Mouse (Mus musculus): ENCODE measurements around the gene F12. TPM values are rescaled to one million over a fixed set of nuclear protein-coding genes. Genes with fewer than 3 reads are reported as not detected.
A peak's percentile ranks its signal among the peaks of the same experiment; 100 is the strongest.

F12 gene
- polyA plus RNA-seq (2014; fragmentation: Nextera tagmentation; extraction: Ambion mirVana) = not detected in 2 replicates

GRCm38 (mm10) chr13:55426613-55427012 lies at the start of gene F12:
Gene F12 (minus strand): TSS chr13:55426793.
- Histone ChIP-seq H3K9ac (no peak within 1 kb of the TSS), H3K4me2 (no peak within 1 kb of the TSS), H3K4me1 (ENCODE audit: insufficient read depth) (no peaks in the 10 kb centered on the region), H3K27ac (ENCODE audit: low read depth) (no peak within 1 kb of the TSS), H3K9me3 (ENCODE audit: low read depth, low read length) (no peaks in the 10 kb centered on the region), H3K36me3 (ENCODE audit: insufficient read depth) (no peaks in the 10 kb centered on the region), H3K27me3 (ENCODE audit: insufficient read depth, low read length) (peaks cover 7% of the 10 kb centered on the region), H3K4me3 (ENCODE audit: low read depth, low read length) (no peak within 1 kb of the TSS)
- TF ChIP-seq CTCF (IDR thresholded peaks at IDR 0.05; ENCODE audit: low read depth) = no peak
- WGBS = 83% methylated on average over 10 of the region's 10 CpGs
- ATAC-seq (ENCODE audit: insufficient read depth) (no peak), DNase-seq (no peak)

GRCm38 (mm10) chr13:55476256-55476655 lies 49.7 kb upstream of the F12 start:
- Histone ChIP-seq H3K4me3 (ENCODE audit: low read depth, low read length) (no peak overlapping the region), H3K27ac (ENCODE audit: low read depth) (no peak overlapping the region), H3K36me3 (ENCODE audit: insufficient read depth) (peaks cover 75% of the 10 kb centered on the region), H3K9me3 (ENCODE audit: low read depth, low read length) (no peaks in the 10 kb centered on the region), H3K27me3 (ENCODE audit: insufficient read depth, low read length) (0 out of 2 replicates have a peak, but pooled peaks cover 8% of the 10 kb centered on the region), H3K4me2 (no peak overlapping the region), H3K9ac (no peak overlapping the region), H3K4me1 (ENCODE audit: insufficient read depth) (no peaks in the 10 kb centered on the region)
- TF ChIP-seq CTCF (IDR thresholded peaks at IDR 0.05; ENCODE audit: low read depth) = no peak
- WGBS = 89% methylated on average over 8 of the region's 8 CpGs
- ATAC-seq (ENCODE audit: insufficient read depth) (no peak), DNase-seq (no peak)

- 90% methylated on average over 5 of the region's 5 CpGs for WGBS
- H3K4me2 ChIP-seq = no peak overlapping the region
- no peaks in the 10 kb centered on the region for H3K9me3 ChIP-seq (ENCODE audit: low read depth, low read length)
- no peak overlapping the region for H3K27ac ChIP-seq (ENCODE audit: low read depth)
- H3K4me3 ChIP-seq (ENCODE audit: low read depth, low read length) = no peak overlapping the region
- no peaks in the 10 kb centered on the region for H3K4me1 ChIP-seq (ENCODE audit: insufficient read depth)
- no peak for DNase-seq
- peaks cover 70% of the 10 kb centered on the region for H3K36me3 ChIP-seq (ENCODE audit: insufficient read depth)
- H3K27me3 ChIP-seq (ENCODE audit: insufficient read depth, low read length) = 0 out of 2 replicates have a peak, but pooled peaks cover 8% of the 10 kb centered on the region
- TF ChIP-seq CTCF (IDR thresholded peaks at IDR 0.05; ENCODE audit: low read depth) = no peak
- no peak for ATAC-seq (ENCODE audit: insufficient read depth)
- no peak overlapping the region for H3K9ac ChIP-seq
These were observed 49.2 kb upstream of the F12 start for GRCm38 (mm10) chr13:55475750-55476149.

- 35% methylated on average over 5 of the region's 5 CpGs for WGBS
- H3K4me1 ChIP-seq (ENCODE audit: insufficient read depth) = no peaks in the 10 kb centered on the region
- 0 out of 2 replicates have a peak, but pooled peaks cover 8% of the 10 kb centered on the region for H3K27me3 ChIP-seq (ENCODE audit: insufficient read depth, low read length)
- TF ChIP-seq CTCF (IDR thresholded peaks at IDR 0.05; ENCODE audit: low read depth) = no peak
- no peak overlapping the region for H3K9ac ChIP-seq
- peaks cover 60% of the 10 kb centered on the region for H3K36me3 ChIP-seq (ENCODE audit: insufficient read depth)
- no peak overlapping the region for H3K4me3 ChIP-seq (ENCODE audit: low read depth, low read length)
- DNase-seq (peak; percentile 60), ATAC-seq (ENCODE audit: insufficient read depth) (no peak)
- no peaks in the 10 kb centered on the region for H3K9me3 ChIP-seq (ENCODE audit: low read depth, low read length)
- H3K27ac ChIP-seq (ENCODE audit: low read depth) = no peak overlapping the region
- no peak overlapping the region for H3K4me2 ChIP-seq
These were observed 48.1 kb upstream of the F12 start for GRCm38 (mm10) chr13:55474621-55475069.

GRCm38 (mm10) chr13:55473961-55474360 lies 47.4 kb upstream of the F12 start:
- Histone ChIP-seq H3K4me3 (ENCODE audit: low read depth, low read length) (no peak overlapping the region), H3K27ac (ENCODE audit: low read depth) (no peak overlapping the region), H3K4me2 (no peak overlapping the region), H3K4me1 (ENCODE audit: insufficient read depth) (no peaks in the 10 kb centered on the region), H3K9me3 (ENCODE audit: low read depth, low read length) (no peaks in the 10 kb centered on the region), H3K9ac (no peak overlapping the region), H3K27me3 (ENCODE audit: insufficient read depth, low read length) (0 out of 2 replicates have a peak, but pooled peaks cover 8% of the 10 kb centered on the region), H3K36me3 (ENCODE audit: insufficient read depth) (peaks cover 53% of the 10 kb centered on the region)
- no peak for ATAC-seq (ENCODE audit: insufficient read depth)
- 0 out of 2 replicates have a peak, but pooled peaks have one; percentile 8 for TF ChIP-seq CTCF (IDR thresholded peaks at IDR 0.05; ENCODE audit: low read depth)
- 66% methylated on average over 11 of the region's 11 CpGs for WGBS
- no peak for DNase-seq

- Histone ChIP-seq H3K4me2 (peak overlapping the region; percentile 96), H3K27ac (ENCODE audit: low read depth) (peak overlapping the region; percentile 60; the same call in 1 of the 2 replicates), H3K9me3 (ENCODE audit: low read depth, low read length) (no peaks in the 10 kb centered on the region), H3K4me3 (ENCODE audit: low read depth, low read length) (peak overlapping the region; percentile 56), H3K36me3 (ENCODE audit: insufficient read depth) (peaks cover 49% of the 10 kb centered on the region), H3K4me1 (ENCODE audit: insufficient read depth) (no peaks in the 10 kb centered on the region), H3K9ac (peak overlapping the region; percentile 63; the same call in 1 of the 2 replicates), H3K27me3 (ENCODE audit: insufficient read depth, low read length) (0 out of 2 replicates have a peak, but pooled peaks cover 8% of the 10 kb centered on the region)
- 28% methylated on average over 18 of the region's 18 CpGs for WGBS
- DNase-seq = peak; percentile 57
- peak; percentile 46 for TF ChIP-seq CTCF (IDR thresholded peaks at IDR 0.05; ENCODE audit: low read depth)
- no peak for ATAC-seq (ENCODE audit: insufficient read depth)
These were observed 46.7 kb upstream of the F12 start for GRCm38 (mm10) chr13:55473076-55473831.
